19 mouse cellular contexts compared by ENCODE assay signal in genomic region chr7:116493267-116494003, GRCm38 (mm10).
"Had no signal": no experiment of that assay in that cellular context is flagged by ENCODE, and none has a peak within 500 bp of the region (broad histone marks: within the 10 kb centered on the region; RNA-seq: fewer than 3 reads in every experiment).

No protein-coding gene starts in this region.

- H3K4me2 ChIP-seq: limb, embryonic 13.5 days; liver, embryonic 15.5 days; midbrain, embryonic 12.5 days; midbrain, embryonic 15.5 days; neural tube, embryonic 12.5 days; neural tube, embryonic 15.5 days had no signal

- DNase-seq: kidney, adult 2 months; kidney, postnatal 14 days; kidney, postnatal 4 days; lung, adult 2 months; lung, postnatal 14 days; lung, postnatal 4 days; right cerebral cortex, postnatal 25 days; spleen, adult 18-20 months; thymus, adult 2 months; thymus, postnatal 14 days; thymus, postnatal 4 days had no signal

- ATAC-seq: intestine, postnatal 0 days; midbrain, embryonic 15.5 days had no signal

- H3K4me1 ChIP-seq: limb, embryonic 10.5 days; limb, embryonic 13.5 days; liver, embryonic 15.5 days; midbrain, embryonic 12.5 days; midbrain, embryonic 15.5 days; neural tube, embryonic 12.5 days; neural tube, embryonic 15.5 days had no signal

- H3K9ac ChIP-seq: limb, embryonic 13.5 days; liver, embryonic 15.5 days; midbrain, embryonic 12.5 days; midbrain, embryonic 15.5 days; neural tube, embryonic 12.5 days; neural tube, embryonic 15.5 days had no signal

- H3K27ac ChIP-seq: limb, embryonic 10.5 days; limb, embryonic 13.5 days; midbrain, embryonic 12.5 days; midbrain, embryonic 15.5 days; neural tube, embryonic 12.5 days; neural tube, embryonic 15.5 days had no signal

- H3K27me3 ChIP-seq: limb, embryonic 13.5 days; liver, embryonic 15.5 days; midbrain, embryonic 12.5 days; midbrain, embryonic 15.5 days; neural tube, embryonic 12.5 days; neural tube, embryonic 15.5 days had no signal

- H3K9me3 ChIP-seq: limb, embryonic 10.5 days; limb, embryonic 13.5 days; liver, embryonic 15.5 days; midbrain, embryonic 15.5 days; neural tube, embryonic 12.5 days; neural tube, embryonic 15.5 days had no signal

- H3K4me3 ChIP-seq: limb, embryonic 10.5 days; limb, embryonic 13.5 days; liver, embryonic 15.5 days; midbrain, embryonic 12.5 days; midbrain, embryonic 15.5 days; neural tube, embryonic 12.5 days; neural tube, embryonic 15.5 days had no signal

- H3K36me3 ChIP-seq: limb, embryonic 10.5 days; limb, embryonic 13.5 days; liver, embryonic 15.5 days; midbrain, embryonic 12.5 days; midbrain, embryonic 15.5 days; neural tube, embryonic 12.5 days; neural tube, embryonic 15.5 days had no signal
